26 mouse cellular contexts compared by ENCODE assay signal in the genomic region with DNA sequence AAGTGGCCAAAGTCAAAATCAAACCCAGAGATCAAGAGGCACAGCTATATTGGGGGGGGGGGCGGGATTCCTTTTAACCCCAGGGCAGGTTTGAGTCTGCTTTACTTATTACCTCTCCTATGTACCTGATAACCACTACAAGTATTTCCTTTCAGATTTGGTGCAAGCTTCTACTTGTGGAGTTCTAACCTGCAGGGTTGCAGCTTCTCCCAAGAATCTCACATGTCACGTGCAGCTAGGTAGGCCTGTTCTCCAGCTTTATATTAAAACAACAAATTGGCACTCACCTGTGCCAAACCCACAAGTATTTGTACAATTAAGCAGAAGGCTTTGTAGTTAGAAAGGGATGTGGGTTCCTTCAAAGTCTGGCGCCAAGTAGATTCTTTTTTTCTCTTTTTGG.
"Had no signal": no experiment of that assay in that cellular context is flagged by ENCODE, and none has a peak within 500 bp of the region (broad histone marks: within the 10 kb centered on the region; RNA-seq: fewer than 3 reads in every experiment).

No protein-coding gene starts in this region.

- H3K4me3 ChIP-seq: embryonic facial prominence, embryonic 12.5 days; erythroblast, embryonic 14.5 days; forebrain, embryonic 10.5 days; forebrain, embryonic 12.5 days; forebrain, embryonic 13.5 days; forebrain, embryonic 15.5 days; gastrocnemius, adult 2 months; heart, embryonic 10.5 days had no signal

- H3K9ac ChIP-seq: embryonic facial prominence, embryonic 12.5 days; forebrain, embryonic 12.5 days; forebrain, embryonic 13.5 days; forebrain, embryonic 15.5 days; forebrain, postnatal 0 days had no signal

- H3K27me3 ChIP-seq: embryonic facial prominence, embryonic 12.5 days; forebrain, embryonic 12.5 days; forebrain, embryonic 13.5 days; forebrain, embryonic 15.5 days had no signal

- DNase-seq: cerebellum, adult 18-20 months; cerebellum, adult 2 months; cerebellum, adult 8-10 months; cerebellum, adult 9-10 months; cerebellum, adult 9-11 months; cerebellum, postnatal 10 days; cerebellum, postnatal 14 days; cerebellum, postnatal 25 days; cerebellum, postnatal 36 days; embryo, embryonic 11 days; forebrain, postnatal 0 days; gastrocnemius, adult 2 months; gastrocnemius, postnatal 10 days; gastrocnemius, postnatal 14 days; gastrocnemius, postnatal 25 days; gastrocnemius, postnatal 36 days had no signal

- H3K9me3 ChIP-seq: embryonic facial prominence, embryonic 12.5 days; forebrain, embryonic 10.5 days; forebrain, embryonic 12.5 days; forebrain, embryonic 13.5 days; forebrain, embryonic 15.5 days; heart, embryonic 10.5 days had no signal

- ATAC-seq: forebrain, embryonic 13.5 days; forebrain, embryonic 14.5 days; forebrain, embryonic 15.5 days; forebrain, embryonic 16.5 days; forebrain, postnatal 0 days had no signal

- H3K36me3 ChIP-seq: embryonic facial prominence, embryonic 12.5 days; forebrain, embryonic 10.5 days; forebrain, embryonic 12.5 days; forebrain, embryonic 15.5 days; heart, embryonic 10.5 days had no signal

- H3K27ac ChIP-seq: embryonic facial prominence, embryonic 12.5 days; forebrain, embryonic 10.5 days; forebrain, embryonic 12.5 days; forebrain, embryonic 13.5 days; forebrain, embryonic 15.5 days; gastrocnemius, adult 2 months; heart, embryonic 10.5 days had no signal

- H3K4me1 ChIP-seq: embryonic facial prominence, embryonic 12.5 days; forebrain, embryonic 10.5 days; forebrain, embryonic 12.5 days; forebrain, embryonic 13.5 days; forebrain, embryonic 15.5 days; heart, embryonic 10.5 days had no signal

- H3K4me2 ChIP-seq: embryonic facial prominence, embryonic 12.5 days; forebrain, embryonic 12.5 days; forebrain, embryonic 13.5 days; forebrain, embryonic 15.5 days; heart, embryonic 11.5 days had no signal
